Comparison of ENCODE assay signal across 24 mouse cellular contexts in genomic region chr8:13665538-13665937, GRCm38 (mm10). TPM values are rescaled to one million over a fixed set of nuclear protein-coding genes. Genes with fewer than 3 reads are reported as not detected.
DNase-seq lines count a peak whose midpoint lies in the region; ATAC-seq lines count a peak whose summit lies in the region.
"Had no signal": no experiment of that assay in that cellular context is flagged by ENCODE, and none has a peak within 500 bp of the region (broad histone marks: within the 10 kb centered on the region; RNA-seq: fewer than 3 reads in every experiment).

No protein-coding gene starts in this region.

- 62% methylated on average over 4 of the region's 4 CpGs for WGBS in heart, embryonic 13.5 days

- peak overlapping the region; percentile 73 for H3K27ac ChIP-seq in heart, embryonic 13.5 days (replicated peaks)
- H3K27ac ChIP-seq: embryonic facial prominence, embryonic 12.5 days; hindbrain, embryonic 12.5 days; limb, embryonic 13.5 days; liver, embryonic 13.5 days; midbrain, embryonic 10.5 days had no signal

- no peaks in the 10 kb centered on the region for H3K27me3 ChIP-seq in heart, embryonic 13.5 days (replicated peaks)
- H3K27me3 ChIP-seq in megakaryocyte, embryonic 14.5 days (replicated peaks), result no peaks in the 10 kb centered on the region
- H3K27me3 ChIP-seq: embryonic facial prominence, embryonic 12.5 days; hindbrain, embryonic 12.5 days; limb, embryonic 13.5 days; liver, embryonic 13.5 days had no signal

- intact Hi-C loops in heart, postnatal 14 days (cut with DNase I), result no loop called here

- no peaks in the 10 kb centered on the region; the same call in 1 of the 2 replicates for H3K36me3 ChIP-seq in heart, embryonic 13.5 days
- H3K36me3 ChIP-seq in megakaryocyte, embryonic 14.5 days (replicated peaks; ENCODE audit: low read length), result peaks cover 99% of the 10 kb centered on the region
- H3K36me3 ChIP-seq: embryonic facial prominence, embryonic 12.5 days; hindbrain, embryonic 12.5 days; limb, embryonic 13.5 days; midbrain, embryonic 10.5 days had no signal

- H3K9me3 ChIP-seq in heart, embryonic 13.5 days, result no peaks in the 10 kb centered on the region
- no peaks in the 10 kb centered on the region for H3K9me3 ChIP-seq in megakaryocyte, embryonic 14.5 days
- H3K9me3 ChIP-seq: embryonic facial prominence, embryonic 12.5 days; hindbrain, embryonic 12.5 days; limb, embryonic 13.5 days; liver, embryonic 13.5 days; midbrain, embryonic 10.5 days had no signal

- peaks cover 72% of the 10 kb centered on the region for H3K4me1 ChIP-seq in heart, embryonic 13.5 days
- H3K4me1 ChIP-seq in megakaryocyte, embryonic 14.5 days, result peaks cover 100% of the 10 kb centered on the region

- peak; percentile 76 for DNase-seq in adrenal gland, adult 8-10 months
- no peak for DNase-seq in adrenal gland, postnatal 25 days
- DNase-seq in heart, postnatal 14 days, result no peak
- no peak for DNase-seq in kidney, postnatal 14 days
- DNase-seq in c-Kit-positive CD71-positive TER-119-positive erythroid progenitor cells, embryonic 14.5 days (ENCODE audit: low spot score), result no peak
- DNase-seq: forebrain, postnatal 0 days; gastrocnemius, postnatal 25 days; layer of hippocampus, adult 9-11 months; liver, embryonic 13.5 days; lung, adult 2 months; right cerebral cortex, postnatal 4 days; thymus, adult 18-20 months; thymus, postnatal 36 days had no signal

- no peak overlapping the region for H3K4me3 ChIP-seq in heart, embryonic 13.5 days
- H3K4me3 ChIP-seq in megakaryocyte, embryonic 14.5 days (replicated peaks), result peak overlapping the region; percentile 83
- H3K4me3 ChIP-seq: embryonic facial prominence, embryonic 12.5 days; hindbrain, embryonic 12.5 days; limb, embryonic 13.5 days; liver, embryonic 13.5 days; midbrain, embryonic 10.5 days had no signal

- H3K9ac ChIP-seq in heart, embryonic 13.5 days, result peak overlapping the region; percentile 64
- H3K9ac ChIP-seq: embryonic facial prominence, embryonic 12.5 days; forebrain, postnatal 0 days; hindbrain, embryonic 12.5 days; limb, embryonic 13.5 days; liver, embryonic 13.5 days had no signal

- ATAC-seq in heart, embryonic 13.5 days (ENCODE audit: extremely low read depth, insufficient number of reproducible peaks, low FRiP score, low TSS enrichment), result no peak
- no peak for ATAC-seq in megakaryocyte, adult 5-6 weeks (ENCODE audit: poor library complexity, severe bottlenecking)
- ATAC-seq: CD4-positive, CD25-positive, alpha-beta regulatory T cell, adult 4 months; forebrain, postnatal 0 days; intestine, postnatal 0 days; midbrain, embryonic 16.5 days had no signal

- H3K4me2 ChIP-seq in heart, embryonic 13.5 days, result peak overlapping the region; percentile 18; the same call in 1 of the 2 replicates
- H3K4me2 ChIP-seq: embryonic facial prominence, embryonic 12.5 days; hindbrain, embryonic 12.5 days; limb, embryonic 13.5 days; liver, embryonic 13.5 days had no signal

RNA-seq across cellular contexts. Expression of gene Rasa3, which starts 11.9 kb away (rescaled TPM):
- total RNA-seq in adrenal gland, adult 8-10 months (2022), result 10 to 100 TPM; 27.8 to 46.6 (median 33.1) TPM
- 39.2 and 63.9 TPM in 2 replicates for total RNA-seq in adrenal gland, postnatal 25 days (2021)
- polyA plus RNA-seq in heart, embryonic 13.5 days (2015; fragmentation: Nextera tagmentation; extraction: Ambion mirVana), result 23.4 and 24.4 TPM in 2 replicates
- 10 to 100 TPM; 22.2 to 22.6 TPM for total RNA-seq in heart, postnatal 14 days (2021)
- polyA plus RNA-seq in megakaryocyte, embryonic 14.5 days (2012; ENCODE audit: insufficient read depth, low replicate concordance), result 86.3 and 103 TPM in 2 replicates
- 72.8 and 75.0 TPM in 2 replicates for total RNA-seq in megakaryocyte, adult 5-6 weeks (2015)
- 159 and 164 TPM in 2 replicates for total RNA-seq in megakaryocyte, adult 5-6 weeks (2017)

RNA-seq across cellular contexts. Expression of gene Cfap97d2, which starts 40.2 kb away (rescaled TPM):
- total RNA-seq in adrenal gland, adult 8-10 months (2022), result under 1 TPM in 3 of 4 experiments, not detected in 1; 0.37 to 0.67 (median 0.45) TPM
- total RNA-seq in adrenal gland, postnatal 25 days (2021), result not detected in 2 replicates
- polyA plus RNA-seq in heart, embryonic 13.5 days (2015; fragmentation: Nextera tagmentation; extraction: Ambion mirVana), result not detected in 2 replicates
- total RNA-seq in heart, postnatal 14 days (2021), result not detected
- 6.9 TPM in 1 of 2 replicates, not detected in the other for polyA plus RNA-seq in megakaryocyte, embryonic 14.5 days (2012; ENCODE audit: insufficient read depth, low replicate concordance)
- total RNA-seq in megakaryocyte, adult 5-6 weeks (2015), result not detected in 2 replicates
- total RNA-seq in megakaryocyte, adult 5-6 weeks (2017), result not detected in 2 replicates
- total RNA-seq: gastrocnemius, postnatal 25 days had no signal
- polyA plus RNA-seq: CD4-positive, CD25-positive, alpha-beta regulatory T cell, adult 4 months; intestine, postnatal 0 days; kidney, embryonic 16.5 days; limb, embryonic 13.5 days; liver, embryonic 13.5 days had no signal
